Mouse (Mus musculus): ENCODE data around the gene Slc32a1.

The Slc32a1 gene

DNA sequence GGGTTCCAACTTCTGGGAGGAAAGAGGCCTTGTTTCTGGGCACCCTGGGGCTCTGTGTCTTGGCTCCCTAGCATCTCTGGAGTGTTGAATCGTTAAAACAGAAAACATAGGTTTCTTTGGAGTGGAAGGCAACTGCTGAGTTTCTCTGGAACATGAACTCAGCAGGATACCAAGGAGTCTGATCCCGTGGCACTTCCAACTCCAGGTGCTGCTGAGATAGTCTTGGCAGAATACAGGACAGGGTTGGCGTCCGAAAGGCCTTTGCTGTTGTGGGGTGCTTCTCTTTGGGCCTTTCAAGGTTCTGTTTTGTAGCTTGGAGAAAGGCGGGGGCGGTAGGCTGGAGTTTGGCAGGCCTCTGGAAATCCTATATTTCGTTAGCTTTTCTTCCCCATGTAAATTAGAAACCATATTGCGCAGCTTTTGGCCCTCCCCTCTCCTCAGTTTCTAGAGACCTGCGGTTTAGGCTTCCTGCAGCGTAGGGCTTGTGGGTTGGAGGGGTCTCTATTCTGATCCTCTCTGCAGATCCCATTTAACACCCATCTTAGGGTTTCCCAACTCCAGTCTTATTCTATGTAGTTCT lies 2.2 kb downstream of the Slc32a1 start:
- peak; percentile 32 for DNase-seq (ENCODE audit: low read depth, low spot score)

GRCm38 (mm10) chr2:158613541-158614417 lies 3.2 kb downstream of the Slc32a1 start:
- DNase-seq (ENCODE audit: low read depth, low spot score): peak; percentile 66

- no peak for DNase-seq (ENCODE audit: low read depth, low spot score)
These were observed 3.9 kb downstream of the Slc32a1 start for GRCm38 (mm10) chr2:158614418-158614955.

DNA sequence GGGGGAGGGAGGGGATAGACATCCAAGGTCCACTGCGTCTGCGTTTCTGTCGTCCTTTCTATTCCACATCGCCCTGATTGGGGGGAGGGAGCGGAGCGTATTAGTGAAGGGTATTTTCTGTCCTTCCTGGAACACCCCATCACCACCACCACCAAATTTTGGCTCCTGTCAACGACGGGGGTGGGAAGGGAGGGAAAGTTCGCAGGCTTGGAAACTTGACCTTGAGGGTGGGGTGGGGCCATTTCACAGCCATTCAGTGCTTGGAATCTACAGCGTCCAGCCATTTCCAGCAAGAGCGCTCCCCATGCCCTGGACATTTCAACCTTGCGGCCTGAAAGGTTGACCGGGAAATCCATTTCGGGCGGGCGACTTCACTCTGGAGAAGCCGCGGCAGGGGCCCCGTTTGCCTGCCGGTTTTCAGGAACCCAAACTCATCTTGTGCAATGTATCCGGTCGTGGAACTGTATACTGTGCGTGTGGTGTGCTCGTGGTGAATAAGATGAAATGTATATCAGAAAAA lies 4.7 kb downstream of the Slc32a1 start:
- DNase-seq (ENCODE audit: low read depth, low spot score): no peak

DNA sequence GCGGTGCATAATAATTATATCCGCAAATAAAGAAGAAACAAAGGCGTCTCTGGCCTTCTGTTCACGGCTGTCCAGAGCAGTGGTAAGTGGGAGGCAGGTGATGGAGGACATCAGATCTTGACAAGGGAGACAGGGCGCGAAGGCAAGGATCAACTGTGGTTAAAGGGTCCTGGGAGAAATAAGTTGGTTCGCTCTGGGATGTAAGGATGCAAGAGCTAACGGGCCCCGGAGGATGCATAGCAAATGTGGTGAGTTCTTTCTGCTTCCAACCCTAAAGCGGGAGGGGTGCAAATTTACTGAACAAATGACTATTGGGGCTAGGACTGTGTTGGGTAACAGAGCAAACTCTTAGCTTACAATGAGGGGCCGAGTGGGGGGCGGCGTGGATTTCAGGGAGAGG lies 5.1 kb downstream of the Slc32a1 start:
- no peak for DNase-seq (ENCODE audit: low read depth, low spot score)

GRCm38 (mm10) chr2:158616296-158616695 lies 5.7 kb downstream of the Slc32a1 start:
- DNase-seq (ENCODE audit: low read depth, low spot score): no peak

DNA sequence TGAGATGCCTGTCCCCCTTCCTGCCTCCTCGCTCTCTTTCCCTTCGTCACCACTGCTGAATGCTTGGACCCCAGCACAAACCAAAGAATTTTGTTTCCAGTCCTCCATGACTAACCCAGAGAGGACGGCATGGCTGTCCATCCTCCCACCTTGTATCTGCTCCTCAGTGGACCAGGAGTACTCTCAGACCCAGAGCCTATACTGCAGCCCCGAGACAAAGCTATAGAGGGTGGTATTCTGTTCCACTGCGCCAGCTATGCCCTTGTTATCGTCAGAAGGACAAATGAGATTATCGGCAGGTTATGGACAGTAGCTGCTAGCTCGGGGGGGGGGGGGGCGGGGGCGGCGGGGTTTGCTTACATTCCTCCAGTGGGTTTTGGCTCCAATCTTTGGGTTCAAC lies 6.2 kb downstream of the Slc32a1 start:
- no peak for DNase-seq (ENCODE audit: low read depth, low spot score)

DNA sequence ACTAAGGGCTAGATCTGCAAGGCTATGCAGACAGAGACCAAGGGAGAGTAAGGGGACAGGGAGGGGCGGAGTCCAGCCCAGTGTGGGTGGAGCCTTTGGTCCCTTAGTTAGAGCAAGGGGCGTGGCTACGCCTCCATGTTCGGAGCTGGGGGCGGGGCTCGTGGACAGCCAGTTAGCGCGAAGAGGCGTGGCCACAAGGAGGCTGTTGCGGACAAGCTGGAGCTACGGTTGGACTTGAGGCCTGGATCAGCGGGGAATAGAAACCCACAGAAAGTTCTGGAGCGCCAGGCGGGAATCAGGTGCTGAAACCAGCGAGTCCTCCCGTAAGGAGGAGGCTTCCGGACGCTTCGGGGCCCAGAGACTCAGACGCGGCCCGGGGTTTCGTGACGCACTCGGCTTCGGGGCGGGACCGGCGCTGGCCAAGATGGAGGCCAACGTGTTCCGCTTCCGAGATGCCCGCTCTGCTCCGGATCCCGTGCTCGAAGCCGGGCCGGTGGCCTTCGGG lies 14.2 kb downstream of the Slc32a1 start, which contains the start of gene Actr5:
TSS of gene Actr5 (plus strand) at position 171 of the 505 bp plus-strand sequence.
- DNase-seq (ENCODE audit: low read depth, low spot score): peak; percentile 96

DNA sequence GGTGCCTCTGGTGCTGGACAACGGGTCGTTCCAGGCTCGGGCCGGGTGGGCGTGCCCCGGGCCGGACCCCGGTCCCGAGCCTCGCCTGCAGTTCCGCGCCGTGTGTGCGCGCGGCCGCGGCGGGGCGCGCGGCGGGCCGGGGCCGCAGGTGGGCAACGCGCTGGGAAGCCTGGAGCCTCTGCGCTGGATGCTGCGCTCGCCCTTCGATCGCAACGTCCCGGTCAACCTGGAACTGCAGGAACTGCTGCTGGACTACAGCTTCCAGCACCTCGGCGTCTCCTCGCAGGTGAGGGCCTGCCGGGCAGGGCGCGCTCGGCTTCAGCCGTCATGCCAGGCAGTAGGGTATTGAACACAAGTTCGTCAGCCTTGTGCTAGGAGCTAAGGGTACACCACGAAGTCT lies 14.7 kb downstream of the Slc32a1 start:
- no peak for DNase-seq (ENCODE audit: low read depth, low spot score)

- DNase-seq (ENCODE audit: low read depth, low spot score): no peak
These were observed 15.1 kb downstream of the Slc32a1 start for GRCm38 (mm10) chr2:158625697-158626096.

DNA sequence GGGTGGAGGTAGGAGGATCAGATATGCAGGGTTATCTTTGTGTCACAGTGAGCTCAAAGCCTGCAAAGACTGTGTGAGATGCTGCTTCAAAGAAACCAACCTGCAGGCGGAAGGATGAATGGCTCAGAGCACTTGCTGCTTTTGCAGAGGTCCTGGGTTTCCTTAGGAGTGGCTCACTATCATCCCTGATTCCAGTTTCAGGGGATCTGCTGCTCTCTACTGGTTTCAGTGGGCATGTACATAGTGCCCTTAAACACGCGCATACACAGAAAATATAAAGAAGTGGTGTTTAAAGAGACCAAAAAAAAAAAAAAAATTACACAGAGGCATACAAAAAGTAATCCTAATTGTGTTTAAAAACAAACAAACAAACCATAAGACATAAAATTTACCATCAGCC lies 18.3 kb downstream of the Slc32a1 start:
- no peak for DNase-seq (ENCODE audit: low read depth, low spot score)

GRCm38 (mm10) chr2:158629414-158629813 lies 18.8 kb downstream of the Slc32a1 start:
- peak; percentile 33 for DNase-seq (ENCODE audit: low read depth, low spot score)

- no peak for DNase-seq (ENCODE audit: low read depth, low spot score)
These were observed 21.3 kb downstream of the Slc32a1 start for GRCm38 (mm10) chr2:158631873-158632272.

DNA sequence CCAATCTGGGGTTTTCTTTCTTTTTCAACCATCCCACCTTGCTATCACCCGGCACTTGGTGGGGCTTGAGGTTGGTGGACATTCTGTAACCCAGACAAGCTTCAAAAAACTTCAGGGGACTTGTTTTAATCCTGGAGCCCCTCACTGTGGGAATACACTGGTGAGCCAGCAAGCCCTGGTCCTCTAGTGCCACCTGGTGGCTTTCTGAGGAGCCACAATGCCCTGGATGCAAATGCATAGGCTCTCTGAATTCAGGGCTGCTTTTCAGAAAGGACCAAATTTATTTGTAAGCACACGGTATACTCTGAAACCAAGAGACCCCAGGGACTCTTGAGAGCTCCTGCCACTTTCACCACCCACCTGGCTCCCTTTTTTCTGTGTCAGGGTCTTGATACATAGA lies 31.3 kb downstream of the Slc32a1 start:
- DNase-seq (ENCODE audit: low read depth, low spot score): peak; percentile 54

- no peak for DNase-seq (ENCODE audit: low read depth, low spot score)
These were observed 32.0 kb downstream of the Slc32a1 start for GRCm38 (mm10) chr2:158642587-158642986.

DNA sequence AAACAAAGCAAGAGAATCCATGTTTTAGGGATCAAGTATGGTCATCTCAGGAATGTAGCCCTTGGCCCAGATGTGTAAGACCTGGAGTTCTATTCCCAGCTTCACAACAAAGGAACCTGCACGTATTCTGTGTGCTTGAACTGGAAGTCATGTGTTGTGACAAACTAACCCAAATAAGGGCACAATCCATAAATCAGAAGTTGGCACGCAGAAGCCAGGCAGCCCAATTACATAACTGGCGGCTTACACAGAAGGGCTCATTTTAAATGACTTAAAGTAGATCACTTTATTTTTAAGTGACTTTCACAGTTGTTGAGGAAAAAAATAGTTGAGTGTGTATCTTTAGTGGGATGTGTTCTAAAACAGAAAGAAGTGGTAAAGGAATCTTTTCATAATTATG lies 33.2 kb downstream of the Slc32a1 start:
- no peak for DNase-seq (ENCODE audit: low read depth, low spot score)

GRCm38 (mm10) chr2:158651159-158651908 lies 40.8 kb downstream of the Slc32a1 start:
- DNase-seq (ENCODE audit: low read depth, low spot score): no peak

GRCm38 (mm10) chr2:158652985-158653384 lies 42.4 kb downstream of the Slc32a1 start:
- peak; percentile 74 for DNase-seq (ENCODE audit: low read depth, low spot score)

DNA sequence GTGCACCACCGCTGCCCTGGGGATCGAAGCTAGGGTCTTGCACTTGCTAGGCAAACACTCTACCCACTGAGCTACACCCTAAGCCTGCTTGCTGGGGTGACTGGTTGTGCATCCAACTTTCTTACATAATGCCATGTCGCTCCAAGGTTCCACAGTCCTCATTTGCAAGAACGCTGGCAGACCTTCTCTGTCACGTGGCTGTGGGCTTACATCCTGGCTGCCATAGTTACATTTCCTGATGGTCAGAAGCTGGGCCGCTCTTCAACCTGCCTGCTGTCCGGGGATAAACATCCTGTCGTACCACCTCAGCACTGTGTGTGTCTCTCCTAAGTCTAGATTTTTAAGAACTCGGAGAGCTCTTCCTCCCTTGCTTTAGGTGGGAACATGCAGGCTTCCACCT lies 44.1 kb downstream of the Slc32a1 start:
- DNase-seq (ENCODE audit: low read depth, low spot score): no peak

GRCm38 (mm10) chr2:158655806-158656205 lies 45.2 kb downstream of the Slc32a1 start:
- DNase-seq (ENCODE audit: low read depth, low spot score): no peak

DNA sequence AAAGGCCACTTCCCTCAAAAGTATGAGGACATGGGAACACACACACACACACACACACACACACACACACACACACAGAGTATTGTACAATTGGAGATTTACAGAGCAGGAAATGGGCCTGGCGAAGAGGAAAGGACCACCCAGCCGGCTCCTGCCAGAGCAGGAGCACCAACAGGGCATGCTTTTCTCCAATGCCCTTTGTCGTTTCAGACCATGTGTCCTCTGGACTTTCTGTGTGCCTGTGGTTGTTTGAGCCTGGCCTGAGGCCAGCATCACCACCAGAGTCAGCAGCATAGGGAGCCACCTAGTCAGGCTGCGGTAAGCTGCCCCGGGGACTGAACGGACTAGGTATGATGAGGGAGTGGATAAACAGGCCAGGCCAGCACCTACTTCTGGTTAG lies 48.3 kb downstream of the Slc32a1 start:
- DNase-seq (ENCODE audit: low read depth, low spot score): peak; percentile 55

DNA sequence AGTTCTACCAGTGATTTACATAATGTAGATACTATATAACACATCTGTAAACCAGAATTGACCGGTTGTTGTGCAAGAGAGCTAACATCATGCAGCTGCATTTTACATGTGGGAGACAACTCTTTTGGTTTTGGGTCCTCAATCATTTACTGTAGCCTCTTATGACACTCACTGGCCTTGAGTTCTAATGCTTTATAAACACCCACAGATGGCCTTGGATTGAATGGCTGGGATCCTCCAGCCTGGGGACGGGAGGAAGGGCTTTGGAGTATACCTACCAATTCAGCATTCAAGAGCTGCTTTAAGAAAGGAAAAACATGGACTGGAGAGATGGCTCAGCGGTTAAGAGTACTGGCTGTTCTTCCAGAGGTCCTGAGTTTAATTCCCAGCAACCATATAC lies 48.8 kb downstream of the Slc32a1 start:
- DNase-seq (ENCODE audit: low read depth, low spot score): no peak

Data from forelimb bud, embryonic 11.5 days (tissue).